Mouse (Mus musculus): ENCODE data around the gene Rfc5. TPM values are rescaled to one million over a fixed set of nuclear protein-coding genes. Genes with fewer than 3 reads are reported as not detected.
"Not testable (repeated sequence)": the region's sequence is repeated elsewhere in the genome, so short reads cannot be mapped to it uniquely, and the experiment has no call there.

The Rfc5 gene
- polyA plus RNA-seq, 1 experiment from 2014 or later: 23.8 TPM

DNA sequence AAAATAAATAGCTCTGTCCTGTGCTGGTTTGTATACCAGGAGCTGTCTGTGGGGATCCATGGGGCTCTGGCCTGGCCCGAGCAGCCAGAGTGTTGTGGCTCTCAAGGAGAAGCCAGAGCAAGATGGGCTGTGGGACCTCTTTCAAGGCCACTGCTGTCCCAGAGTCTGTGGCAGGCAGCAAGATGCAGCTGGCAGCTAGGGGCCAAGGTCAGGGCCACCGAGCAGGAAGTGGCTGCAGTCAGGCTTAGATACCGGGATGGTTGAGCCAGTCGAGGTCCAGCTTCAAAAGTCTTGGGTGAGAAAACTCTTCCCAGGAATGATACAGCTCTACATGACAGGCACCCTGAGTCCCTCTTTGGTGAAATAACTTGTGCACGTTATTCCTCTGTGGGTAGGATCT lies 41.8 kb downstream of the Rfc5 start:
- Histone ChIP-seq H3K36me3 (ENCODE audit: control insufficient read depth, insufficient read depth, low read length) (no peaks in the 10 kb centered on the region), H3K4me1 (ENCODE audit: control insufficient read depth, insufficient read depth, low read length) (no peaks in the 10 kb centered on the region), H3K27ac (ENCODE audit: low read depth, low read length) (no peak overlapping the region), H3K9ac (replicated peaks; ENCODE audit: low read depth, low read length) (no peak overlapping the region), H3K4me3 (ENCODE audit: low read depth, low read length) (no peak overlapping the region), H3K9me3 (ENCODE audit: control insufficient read depth, low read length) (no peaks in the 10 kb centered on the region), H3K4me2 (ENCODE audit: low read depth, low read length) (no peak overlapping the region), H3K27me3 (ENCODE audit: control insufficient read depth, insufficient read depth, low read length) (no peaks in the 10 kb centered on the region)
- whole genome bisulfite sequencing: 87% methylated on average over 5 of the region's 5 CpGs
- no peak for ATAC-seq (ENCODE audit: low read depth)

DNA sequence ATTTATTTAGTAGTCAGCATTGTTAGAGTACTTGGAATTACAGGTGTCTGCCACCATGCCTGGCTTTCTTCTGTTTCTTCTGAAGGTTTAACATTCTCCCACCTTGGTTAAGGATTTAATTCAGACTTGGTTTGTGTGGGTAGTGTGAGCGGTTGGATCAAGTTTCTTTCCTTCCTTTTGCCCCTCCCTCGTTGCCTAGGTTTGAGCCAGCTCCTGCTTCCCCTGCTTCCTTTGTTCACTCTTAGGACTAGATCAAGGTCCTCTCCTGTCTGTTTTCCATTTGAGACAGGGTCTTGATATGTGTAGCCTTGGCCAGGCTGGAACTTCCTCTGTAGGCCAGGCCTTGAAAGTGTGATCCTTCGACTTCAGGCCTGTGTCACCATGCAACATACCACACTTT lies 42.6 kb downstream of the Rfc5 start:
- no peak overlapping the region for H3K9ac ChIP-seq (replicated peaks; ENCODE audit: low read depth, low read length)
- H3K27me3 ChIP-seq (ENCODE audit: control insufficient read depth, insufficient read depth, low read length): no peaks in the 10 kb centered on the region
- no peak overlapping the region for H3K27ac ChIP-seq (ENCODE audit: low read depth, low read length)
- no peak for ATAC-seq (ENCODE audit: low read depth)
- H3K36me3 ChIP-seq (ENCODE audit: control insufficient read depth, insufficient read depth, low read length): no peaks in the 10 kb centered on the region
- no peak overlapping the region for H3K4me2 ChIP-seq (ENCODE audit: low read depth, low read length)
- H3K4me3 ChIP-seq (ENCODE audit: low read depth, low read length): no peak overlapping the region
- 68% methylated on average over 3 of the region's 3 CpGs for WGBS
- no peaks in the 10 kb centered on the region for H3K9me3 ChIP-seq (ENCODE audit: control insufficient read depth, low read length)
- H3K4me1 ChIP-seq (ENCODE audit: control insufficient read depth, insufficient read depth, low read length): no peaks in the 10 kb centered on the region

DNA sequence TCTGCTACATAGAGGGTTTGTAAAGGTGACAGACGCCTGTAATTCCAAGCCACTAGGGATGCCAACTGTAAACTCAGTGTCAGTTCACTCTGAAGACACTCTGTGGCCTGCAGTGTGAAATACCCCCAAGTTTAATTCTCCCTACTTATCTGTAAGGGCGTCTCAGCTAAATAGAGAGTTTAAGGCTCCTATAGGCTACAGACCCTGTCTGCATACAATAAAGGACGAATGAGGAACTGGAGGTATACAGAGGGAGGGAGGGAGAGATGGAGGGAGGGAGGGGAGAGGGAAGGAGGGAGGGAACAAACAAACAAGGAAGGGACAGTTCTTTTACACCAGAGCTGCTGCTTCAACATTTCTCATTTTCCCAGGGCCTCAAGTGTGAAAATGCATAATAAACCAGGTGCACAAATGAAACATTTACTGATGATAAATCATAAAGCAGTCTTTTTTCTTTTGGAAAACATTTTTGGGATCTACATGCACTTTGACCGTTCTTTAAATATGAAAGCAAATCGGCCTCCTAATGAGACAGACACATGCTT lies 43.3 kb downstream of the Rfc5 start:
- no peaks in the 10 kb centered on the region for H3K27me3 ChIP-seq (ENCODE audit: control insufficient read depth, insufficient read depth, low read length)
- no peak for ATAC-seq (ENCODE audit: low read depth)
- WGBS: 82% methylated on average over 5 of the region's 5 CpGs

DNA sequence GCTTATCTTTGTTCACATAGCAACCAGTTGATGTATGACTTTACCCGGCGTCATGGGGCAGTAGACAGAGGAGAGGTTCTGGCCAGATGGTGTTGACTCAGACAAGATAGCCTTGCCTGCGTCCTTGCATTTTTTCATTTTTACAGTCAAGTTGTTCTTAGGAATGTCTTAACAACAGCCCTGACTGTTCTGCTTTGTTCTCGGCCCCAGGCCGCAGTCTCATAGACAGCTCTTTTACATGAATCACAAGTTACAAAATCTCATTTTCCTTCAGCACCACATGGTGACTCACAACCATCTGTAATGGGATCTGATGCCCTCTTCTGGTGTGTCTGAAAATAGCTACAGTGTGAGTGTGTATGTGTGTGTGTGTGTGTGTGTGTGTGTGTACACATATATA lies 44.4 kb downstream of the Rfc5 start:
- H3K9me3 ChIP-seq (ENCODE audit: control insufficient read depth, low read length); H3K27me3 ChIP-seq (ENCODE audit: control insufficient read depth, insufficient read depth, low read length); H3K27ac ChIP-seq (ENCODE audit: low read depth, low read length); H3K4me2 ChIP-seq (ENCODE audit: low read depth, low read length); H3K4me1 ChIP-seq (ENCODE audit: control insufficient read depth, insufficient read depth, low read length); H3K9ac ChIP-seq (replicated peaks; ENCODE audit: low read depth, low read length); H3K36me3 ChIP-seq (ENCODE audit: control insufficient read depth, insufficient read depth, low read length); ATAC-seq (ENCODE audit: low read depth); H3K4me3 ChIP-seq (ENCODE audit: low read depth, low read length): not testable (repeated sequence)
- WGBS: 87% methylated on average over 5 of the region's 5 CpGs

More for the DNA sequence above, 43.3 kb downstream of the Rfc5 start:
- Histone ChIP-seq H3K27ac (ENCODE audit: low read depth, low read length) (no peak overlapping the region), H3K36me3 (ENCODE audit: control insufficient read depth, insufficient read depth, low read length) (no peaks in the 10 kb centered on the region), H3K4me2 (ENCODE audit: low read depth, low read length) (no peak overlapping the region), H3K4me3 (ENCODE audit: low read depth, low read length) (no peak overlapping the region), H3K9ac (replicated peaks; ENCODE audit: low read depth, low read length) (no peak overlapping the region), H3K9me3 (ENCODE audit: control insufficient read depth, low read length) (no peaks in the 10 kb centered on the region), H3K4me1 (ENCODE audit: control insufficient read depth, insufficient read depth, low read length) (no peaks in the 10 kb centered on the region)

DNA sequence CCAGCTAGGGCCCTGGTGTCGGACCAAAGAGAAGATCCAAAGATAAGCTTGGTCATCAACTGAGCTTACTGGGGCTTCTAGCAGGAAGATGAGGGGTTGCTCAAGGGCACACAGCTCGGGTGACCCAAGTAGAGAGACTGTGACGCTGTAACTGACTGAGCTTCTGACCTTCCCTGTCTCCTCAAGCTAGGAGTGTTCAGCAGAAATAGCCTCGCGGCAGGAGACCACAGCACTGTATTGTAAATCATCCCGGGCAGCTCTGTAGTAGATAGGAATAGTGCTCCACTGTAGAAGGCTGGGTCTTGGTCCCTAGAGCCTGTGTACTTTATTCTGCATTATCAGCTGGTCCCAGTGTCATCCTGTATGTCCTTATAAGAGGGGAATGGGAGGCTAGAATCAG lies 47.0 kb downstream of the Rfc5 start:
- ATAC-seq (ENCODE audit: low read depth): no peak
- Histone ChIP-seq H3K27me3 (ENCODE audit: control insufficient read depth, insufficient read depth, low read length) (no peaks in the 10 kb centered on the region), H3K36me3 (ENCODE audit: control insufficient read depth, insufficient read depth, low read length) (no peaks in the 10 kb centered on the region)

DNA sequence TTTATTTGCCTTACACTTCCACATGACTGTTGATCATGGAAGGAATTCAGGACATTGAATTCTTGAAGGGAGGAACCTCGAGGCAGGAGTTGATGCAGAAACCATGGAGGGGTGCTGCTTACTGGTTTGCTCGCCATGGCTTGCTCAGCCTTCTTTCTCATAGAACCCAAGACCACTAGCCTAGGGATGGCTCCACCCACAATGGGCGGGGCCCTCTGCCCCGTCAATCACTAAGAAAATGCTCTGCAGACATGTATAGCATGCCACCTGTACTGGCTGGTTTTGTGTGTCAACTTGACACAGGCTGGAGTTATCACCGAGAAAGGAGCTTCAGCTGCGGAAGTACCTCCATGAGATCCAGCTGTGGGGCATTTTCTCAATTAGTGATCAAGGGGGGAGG lies 48.8 kb downstream of the Rfc5 start:
- ATAC-seq (ENCODE audit: low read depth): no peak
- H3K27ac ChIP-seq (ENCODE audit: low read depth, low read length): no peak overlapping the region
- no peaks in the 10 kb centered on the region for H3K36me3 ChIP-seq (ENCODE audit: control insufficient read depth, insufficient read depth, low read length)
- H3K4me1 ChIP-seq (ENCODE audit: control insufficient read depth, insufficient read depth, low read length): no peaks in the 10 kb centered on the region
- H3K27me3 ChIP-seq (ENCODE audit: control insufficient read depth, insufficient read depth, low read length): no peaks in the 10 kb centered on the region
- H3K9ac ChIP-seq (replicated peaks; ENCODE audit: low read depth, low read length): no peak overlapping the region
- H3K9me3 ChIP-seq (ENCODE audit: control insufficient read depth, low read length): no peaks in the 10 kb centered on the region
- H3K4me2 ChIP-seq (ENCODE audit: low read depth, low read length): no peak overlapping the region
- no peak overlapping the region for H3K4me3 ChIP-seq (ENCODE audit: low read depth, low read length)
- 83% methylated on average over 6 of the region's 6 CpGs for WGBS

More for the DNA sequence above, 47.0 kb downstream of the Rfc5 start:
- Histone ChIP-seq H3K9me3 (ENCODE audit: control insufficient read depth, low read length) (no peaks in the 10 kb centered on the region), H3K27ac (ENCODE audit: low read depth, low read length) (no peak overlapping the region), H3K9ac (replicated peaks; ENCODE audit: low read depth, low read length) (no peak overlapping the region), H3K4me2 (ENCODE audit: low read depth, low read length) (no peak overlapping the region), H3K4me3 (ENCODE audit: low read depth, low read length) (no peak overlapping the region), H3K4me1 (ENCODE audit: control insufficient read depth, insufficient read depth, low read length) (no peaks in the 10 kb centered on the region)
- 80% methylated on average over 6 of the region's 6 CpGs for WGBS

DNA sequence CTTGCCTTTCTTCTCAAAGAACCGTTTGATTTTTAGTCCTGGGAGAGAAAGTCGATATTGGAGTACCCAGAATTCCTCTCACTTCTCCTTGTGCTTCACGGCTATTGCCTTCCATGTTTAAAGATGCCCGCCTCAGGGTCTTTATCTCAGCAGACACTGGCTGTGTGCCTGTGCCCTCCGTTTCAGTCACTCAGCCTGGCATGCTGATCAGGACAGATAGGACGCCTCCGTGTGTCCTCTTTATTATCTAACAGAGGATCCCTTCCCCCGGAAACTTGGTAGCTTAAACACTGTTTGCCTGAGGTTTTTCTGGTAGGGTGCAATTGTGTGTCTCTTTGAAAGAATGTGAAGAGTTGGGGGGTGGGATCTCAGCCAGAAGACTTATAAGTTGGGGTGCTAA lies 50.3 kb downstream of the Rfc5 start:
- H3K4me2 ChIP-seq (ENCODE audit: low read depth, low read length): no peak overlapping the region
- no peak overlapping the region for H3K27ac ChIP-seq (ENCODE audit: low read depth, low read length)
- H3K9ac ChIP-seq (replicated peaks; ENCODE audit: low read depth, low read length): no peak overlapping the region
- no peaks in the 10 kb centered on the region for H3K27me3 ChIP-seq (ENCODE audit: control insufficient read depth, insufficient read depth, low read length)
- no peak for ATAC-seq (ENCODE audit: low read depth)
- no peaks in the 10 kb centered on the region for H3K36me3 ChIP-seq (ENCODE audit: control insufficient read depth, insufficient read depth, low read length)
- H3K4me1 ChIP-seq (ENCODE audit: control insufficient read depth, insufficient read depth, low read length): no peaks in the 10 kb centered on the region
- H3K9me3 ChIP-seq (ENCODE audit: control insufficient read depth, low read length): no peaks in the 10 kb centered on the region
- 84% methylated on average over 8 of the region's 8 CpGs for WGBS
- no peak overlapping the region for H3K4me3 ChIP-seq (ENCODE audit: low read depth, low read length)

DNA sequence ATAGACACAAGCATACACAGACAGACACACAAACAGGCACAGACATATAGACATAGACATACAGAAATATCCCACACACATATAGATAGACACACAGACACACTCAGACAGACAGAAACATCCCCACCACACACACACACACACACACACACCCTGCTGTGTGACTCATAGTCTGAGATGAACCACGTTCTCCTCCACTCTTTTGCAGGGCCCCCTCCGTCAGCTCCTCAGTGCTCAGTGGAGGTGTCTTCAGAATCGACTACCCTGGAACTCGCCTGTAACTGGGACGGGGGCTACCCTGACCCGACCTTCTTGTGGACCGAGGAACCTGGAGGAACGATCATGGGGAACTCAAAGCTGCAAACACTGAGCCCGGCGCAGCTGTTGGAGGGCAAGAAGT lies 50.8 kb downstream of the Rfc5 start:
- Histone ChIP-seq H3K9me3 (ENCODE audit: control insufficient read depth, low read length) (no peaks in the 10 kb centered on the region), H3K4me2 (ENCODE audit: low read depth, low read length) (no peak overlapping the region), H3K36me3 (ENCODE audit: control insufficient read depth, insufficient read depth, low read length) (no peaks in the 10 kb centered on the region), H3K9ac (replicated peaks; ENCODE audit: low read depth, low read length) (no peak overlapping the region), H3K27ac (ENCODE audit: low read depth, low read length) (no peak overlapping the region), H3K27me3 (ENCODE audit: control insufficient read depth, insufficient read depth, low read length) (no peaks in the 10 kb centered on the region), H3K4me3 (ENCODE audit: low read depth, low read length) (no peak overlapping the region), H3K4me1 (ENCODE audit: control insufficient read depth, insufficient read depth, low read length) (no peaks in the 10 kb centered on the region)
- no peak for ATAC-seq (ENCODE audit: low read depth)
- 91% methylated on average over 10 of the region's 10 CpGs for WGBS

DNA sequence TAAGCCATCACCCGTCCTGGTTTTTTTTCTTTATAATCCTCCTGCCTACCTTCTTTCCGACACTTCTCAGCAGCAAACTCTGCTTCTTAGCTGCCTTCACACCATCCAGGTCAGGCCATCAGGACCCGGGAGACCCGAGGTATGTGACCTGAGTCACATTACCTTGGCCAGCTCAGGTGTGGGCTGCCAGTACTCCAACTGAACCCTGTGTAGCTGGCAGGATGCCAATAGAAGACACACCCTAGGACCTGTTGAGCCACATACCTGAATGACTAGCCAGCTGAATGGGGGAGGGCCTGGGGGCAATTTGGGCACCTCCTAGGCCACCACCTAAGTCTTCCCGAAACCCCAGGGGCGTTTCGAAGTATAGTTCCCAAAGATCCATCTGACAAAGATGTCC lies 58.4 kb downstream of the Rfc5 start:
- H3K4me1 ChIP-seq (ENCODE audit: control insufficient read depth, insufficient read depth, low read length): no peaks in the 10 kb centered on the region
- no peak overlapping the region for H3K9ac ChIP-seq (replicated peaks; ENCODE audit: low read depth, low read length)
- no peaks in the 10 kb centered on the region for H3K9me3 ChIP-seq (ENCODE audit: control insufficient read depth, low read length)
- no peak overlapping the region for H3K4me3 ChIP-seq (ENCODE audit: low read depth, low read length)
- H3K27ac ChIP-seq (ENCODE audit: low read depth, low read length): no peak overlapping the region
- no peak overlapping the region for H3K4me2 ChIP-seq (ENCODE audit: low read depth, low read length)
- 88% methylated on average over 7 of the region's 7 CpGs for WGBS
- H3K27me3 ChIP-seq (ENCODE audit: control insufficient read depth, insufficient read depth, low read length): no peaks in the 10 kb centered on the region
- H3K36me3 ChIP-seq (ENCODE audit: control insufficient read depth, insufficient read depth, low read length): no peaks in the 10 kb centered on the region
- ATAC-seq (ENCODE audit: low read depth): no peak

All from neural tube, embryonic 14.5 days (tissue).